Comparison of ENCODE assay signal across 12 mouse cellular contexts in genomic region chr10:19104671-19105203, GRCm38 (mm10).
DNase-seq lines count a peak whose midpoint lies in the region; ATAC-seq lines count a peak whose summit lies in the region.
"Had no signal": no experiment of that assay in that cellular context is flagged by ENCODE, and none has a peak within 500 bp of the region (broad histone marks: within the 10 kb centered on the region; RNA-seq: fewer than 3 reads in every experiment).

No protein-coding gene starts in this region.

- no peaks in the 10 kb centered on the region for H3K36me3 ChIP-seq in limb, embryonic 10.5 days
- no peaks in the 10 kb centered on the region for H3K36me3 ChIP-seq in neural tube, embryonic 15.5 days
- no peaks in the 10 kb centered on the region for H3K36me3 ChIP-seq in hindbrain, embryonic 13.5 days
- H3K36me3 ChIP-seq: kidney, embryonic 15.5 days had no signal

- peak; percentile 75 for ATAC-seq in common myeloid progenitor, adult 5-6 weeks (replicated peaks; ENCODE audit: low read depth, poor library complexity, severe bottlenecking)
- no peak for ATAC-seq in neural tube, embryonic 15.5 days (ENCODE audit: low FRiP score)
- no peak for ATAC-seq in hindbrain, embryonic 13.5 days (ENCODE audit: low FRiP score)
- ATAC-seq: Patski had no signal

- no peak overlapping the region for H3K9ac ChIP-seq in neural tube, embryonic 15.5 days (replicated peaks)
- H3K9ac ChIP-seq in hindbrain, embryonic 13.5 days, result no peak overlapping the region
- H3K9ac ChIP-seq: kidney, embryonic 15.5 days had no signal

- peak; percentile 83 to 84 for DNase-seq in CD8-positive naive resting alpha-beta T cell, adult 2 months (ENCODE audit: low read depth in 2 of 2, low spot score in 2 of 2)
- DNase-seq in limb, embryonic 10.5 days (ENCODE audit: low spot score), result peak; percentile 50
- DNase-seq in skeletal muscle tissue, adult 2 months (ENCODE audit: low read depth, low spot score), result peak; percentile 5
- no peak for DNase-seq in right cerebral cortex, postnatal 36 days (ENCODE audit: low spot score in 2 of 2)
- DNase-seq in left cerebral cortex, postnatal 10 days (ENCODE audit: extremely low spot score in 1 of 2, low spot score in 2 of 2), result no peak
- DNase-seq: gastrocnemius, postnatal 10 days had no signal

- peak overlapping the region; percentile 88 for H3K27ac ChIP-seq in limb, embryonic 10.5 days
- H3K27ac ChIP-seq in neural tube, embryonic 15.5 days (replicated peaks), result no peak overlapping the region
- H3K27ac ChIP-seq in hindbrain, embryonic 13.5 days, result no peak overlapping the region
- H3K27ac ChIP-seq: kidney, embryonic 15.5 days; macrophage had no signal

- H3K9me3 ChIP-seq in limb, embryonic 10.5 days (replicated peaks), result no peaks in the 10 kb centered on the region
- no peaks in the 10 kb centered on the region for H3K9me3 ChIP-seq in neural tube, embryonic 15.5 days (replicated peaks)
- H3K9me3 ChIP-seq in hindbrain, embryonic 13.5 days, result no peaks in the 10 kb centered on the region
- H3K9me3 ChIP-seq: kidney, embryonic 15.5 days had no signal

- intact Hi-C loops in left cerebral cortex, postnatal 10 days (cut with DNase I), result no loop called here

- WGBS in limb, embryonic 10.5 days, result 45% methylated on average over 5 of the region's 5 CpGs
- 76% methylated on average over 5 of the region's 5 CpGs for WGBS in neural tube, embryonic 15.5 days
- WGBS in hindbrain, embryonic 13.5 days, result 73% methylated on average over 5 of the region's 5 CpGs

- peak overlapping the region; percentile 24; the same call in 1 of the 2 replicates for H3K4me3 ChIP-seq in limb, embryonic 10.5 days
- H3K4me3 ChIP-seq in neural tube, embryonic 15.5 days (replicated peaks), result no peak overlapping the region
- no peak overlapping the region for H3K4me3 ChIP-seq in hindbrain, embryonic 13.5 days
- H3K4me3 ChIP-seq: kidney, embryonic 15.5 days had no signal

- no peak overlapping the region for H3K4me2 ChIP-seq in neural tube, embryonic 15.5 days
- H3K4me2 ChIP-seq in hindbrain, embryonic 13.5 days, result no peak overlapping the region
- H3K4me2 ChIP-seq: kidney, embryonic 15.5 days had no signal

- peaks cover 21% of the 10 kb centered on the region for H3K4me1 ChIP-seq in limb, embryonic 10.5 days
- H3K4me1 ChIP-seq in neural tube, embryonic 15.5 days, result no peaks in the 10 kb centered on the region
- H3K4me1 ChIP-seq in hindbrain, embryonic 13.5 days (replicated peaks), result no peaks in the 10 kb centered on the region
- H3K4me1 ChIP-seq: kidney, embryonic 15.5 days had no signal

- no peaks in the 10 kb centered on the region for H3K27me3 ChIP-seq in limb, embryonic 10.5 days (ENCODE audit: low read depth, poor library complexity, severe bottlenecking)
- H3K27me3 ChIP-seq in neural tube, embryonic 15.5 days (replicated peaks), result no peaks in the 10 kb centered on the region
- H3K27me3 ChIP-seq in hindbrain, embryonic 13.5 days, result no peaks in the 10 kb centered on the region
- H3K27me3 ChIP-seq: kidney, embryonic 15.5 days; Patski had no signal

Comparison
In these comparisons a context has a peak if more than half of its experiments do, and no peak if none do; other contexts are left out.
1. DNase-seq: peak in CD8-positive naive resting alpha-beta T cell, adult 2 months (2 of 2), limb, embryonic 10.5 days (single experiment) and skeletal muscle tissue, adult 2 months (single experiment); none in right cerebral cortex, postnatal 36 days (0 of 2) and left cerebral cortex, postnatal 10 days (0 of 2).